Mouse (Mus musculus) MN1 (cell line): ENCODE results near the gene Epor.

ENCODE experiments used
- DNase-seq: peaks from one replicate; pipeline ENCODE4 v3.0.0-alpha.2; 2016; ENCODE audit warnings: low spot score

Epor gene

GRCm38 (mm10) chr9:21963417-21963816 is at the start of gene Epor:
Gene Epor (minus strand): TSS chr9:21963506.
- peak; percentile 18 for DNase-seq

- no peak for DNase-seq
Measured at GRCm38 (mm10) chr9:22012731-22013130, 49.4 kb upstream of the Epor start.

GRCm38 (mm10) chr9:22011055-22011454 is 47.7 kb upstream of the Epor start:
- DNase-seq, result no peak

- no peak for DNase-seq
Measured at GRCm38 (mm10) chr9:22004546-22004945, 41.2 kb upstream of the Epor start.

GRCm38 (mm10) chr9:22003163-22003554 is 39.9 kb upstream of the Epor start:
- peak; percentile 33 for DNase-seq

- DNase-seq, result peak; percentile 96
Measured at GRCm38 (mm10) chr9:22002194-22003162, 39.2 kb upstream of the Epor start, which contains the start of the genes Ccdc151 and Prkcsh. Gene Ccdc151 (minus strand): TSS chr9:22002634. Gene Prkcsh (plus strand): TSS chr9:22002806.

- DNase-seq, result no peak
Measured at GRCm38 (mm10) chr9:22001633-22002032, 38.3 kb upstream of the Epor start.

GRCm38 (mm10) chr9:22000296-22000695 is 37.0 kb upstream of the Epor start:
- no peak for DNase-seq

- DNase-seq, result no peak
Measured at GRCm38 (mm10) chr9:21996178-21996867, 33.0 kb upstream of the Epor start.

GRCm38 (mm10) chr9:21992227-21992626 is 28.9 kb upstream of the Epor start:
- no peak for DNase-seq

- DNase-seq, result peak; percentile 49
Measured at GRCm38 (mm10) chr9:21989230-21990110, 26.2 kb upstream of the Epor start, which contains the start of gene Rgl3. Gene Rgl3 (minus strand): TSS chr9:21989446.

- DNase-seq, result peak; percentile 7
Measured at GRCm38 (mm10) chr9:21988421-21989101, 25.3 kb upstream of the Epor start.

- no peak for DNase-seq
Measured at GRCm38 (mm10) chr9:21987592-21988342, 24.5 kb upstream of the Epor start.

- no peak for DNase-seq
Measured at GRCm38 (mm10) chr9:21983911-21984310, 20.6 kb upstream of the Epor start.

GRCm38 (mm10) chr9:21978398-21979128 is 15.3 kb upstream of the Epor start:
- no peak for DNase-seq

- no peak for DNase-seq
Measured at GRCm38 (mm10) chr9:21977972-21978371, 14.7 kb upstream of the Epor start.

- DNase-seq, result no peak
Measured at GRCm38 (mm10) chr9:21977331-21977730, 14.0 kb upstream of the Epor start.

- DNase-seq, result no peak
Measured at GRCm38 (mm10) chr9:21976626-21977175, 13.4 kb upstream of the Epor start.

GRCm38 (mm10) chr9:21969304-21969703 is 6.0 kb upstream of the Epor start:
- DNase-seq, result no peak
